Mouse (Mus musculus): ENCODE data around the gene Cyp2u1. TPM values are rescaled to one million over a fixed set of nuclear protein-coding genes. Genes with fewer than 3 reads are reported as not detected.
A peak's percentile ranks its signal among the peaks of the same experiment; 100 is the strongest.

The Cyp2u1 gene
- total RNA-seq, 4 experiments from 2014 or later = 17.0 to 20.6 (median 19.0) TPM

GRCm38 (mm10) chr3:131306255-131306654 is 3.2 kb upstream of the Cyp2u1 start:
- no peak for DNase-seq (ENCODE audit: low spot score in 2 of 2)

- DNase-seq (ENCODE audit: low spot score in 2 of 2) = no peak
Observed at GRCm38 (mm10) chr3:131303320-131303714, 290 bp upstream of the Cyp2u1 start.

GRCm38 (mm10) chr3:131299908-131300307 is 3.1 kb downstream of the Cyp2u1 start:
- DNase-seq (ENCODE audit: low spot score in 2 of 2) = no peak

GRCm38 (mm10) chr3:131299078-131299477 is 3.9 kb downstream of the Cyp2u1 start:
- no peak for DNase-seq (ENCODE audit: low spot score in 2 of 2)

- no peak for DNase-seq (ENCODE audit: low spot score in 2 of 2)
Observed at GRCm38 (mm10) chr3:131296893-131297292, 6.1 kb downstream of the Cyp2u1 start.

GRCm38 (mm10) chr3:131295513-131296200 is 7.4 kb downstream of the Cyp2u1 start:
- no peak for DNase-seq (ENCODE audit: low spot score in 2 of 2)

GRCm38 (mm10) chr3:131294503-131294902 is 8.5 kb downstream of the Cyp2u1 start:
- no peak for DNase-seq (ENCODE audit: low spot score in 2 of 2)

GRCm38 (mm10) chr3:131292959-131293358 is 10.1 kb downstream of the Cyp2u1 start:
- no peak for DNase-seq (ENCODE audit: low spot score in 2 of 2)

GRCm38 (mm10) chr3:131292349-131292748 is 10.7 kb downstream of the Cyp2u1 start:
- DNase-seq (ENCODE audit: low spot score in 2 of 2) = no peak

GRCm38 (mm10) chr3:131291890-131292289 is 11.1 kb downstream of the Cyp2u1 start:
- DNase-seq (ENCODE audit: low spot score in 2 of 2) = no peak

- no peak for DNase-seq (ENCODE audit: low spot score in 2 of 2)
Observed at GRCm38 (mm10) chr3:131274151-131274550, 28.9 kb downstream of the Cyp2u1 start.

GRCm38 (mm10) chr3:131272374-131273100 is 30.5 kb downstream of the Cyp2u1 start:
- no peak for DNase-seq (ENCODE audit: low spot score in 2 of 2)

GRCm38 (mm10) chr3:131271559-131272373 is 31.3 kb downstream of the Cyp2u1 start, which contains the start of gene Hadh:
Gene Hadh (minus strand): TSS chr3:131272101.
- DNase-seq (ENCODE audit: low spot score in 2 of 2) = peak; percentile 50 to 75

- DNase-seq (ENCODE audit: low spot score in 2 of 2) = no peak
Observed at GRCm38 (mm10) chr3:131271157-131271556, 31.9 kb downstream of the Cyp2u1 start.

GRCm38 (mm10) chr3:131270381-131270780 is 32.6 kb downstream of the Cyp2u1 start:
- no peak for DNase-seq (ENCODE audit: low spot score in 2 of 2)

GRCm38 (mm10) chr3:131266366-131267050 is 36.5 kb downstream of the Cyp2u1 start:
- DNase-seq (ENCODE audit: low spot score in 2 of 2) = no peak

GRCm38 (mm10) chr3:131265516-131265915 is 37.5 kb downstream of the Cyp2u1 start:
- no peak for DNase-seq (ENCODE audit: low spot score in 2 of 2)

- no peak for DNase-seq (ENCODE audit: low spot score in 2 of 2)
Observed at GRCm38 (mm10) chr3:131263766-131264486, 39.1 kb downstream of the Cyp2u1 start.

- no peak for DNase-seq (ENCODE audit: low spot score in 2 of 2)
Observed at GRCm38 (mm10) chr3:131260418-131260817, 42.6 kb downstream of the Cyp2u1 start.

- DNase-seq (ENCODE audit: low spot score in 2 of 2) = no peak
Observed at GRCm38 (mm10) chr3:131259392-131259965, 43.5 kb downstream of the Cyp2u1 start.

All from left cerebral cortex, adult 8-10 months (tissue).